Mouse (Mus musculus) thymus, adult 2 months (tissue): ENCODE results near the gene Otop2.

Experiments used
- CTCF ChIP-seq: fragments of 200-500 bp; IDR thresholded peaks from 2 replicates; pipeline ENCODE4 v1.5.1; 2012; ENCODE audit warnings: mild to moderate bottlenecking, control low read depth, low read length, moderate library complexity, borderline replicate concordance; ENCODE audit not compliant: control insufficient read depth, poor library complexity, insufficient read depth; ENCODE audit errors: extremely low read depth
- POLR2A ChIP-seq: fragments of 200-500 bp; IDR thresholded peaks from 2 replicates; pipeline ENCODE4 v1.6.1; 2012; ENCODE audit warnings: mild to moderate bottlenecking, low read length, control low read depth, moderate library complexity; ENCODE audit not compliant: control insufficient read depth, poor library complexity, insufficient read depth; ENCODE audit errors: extremely low read depth

DNA sequence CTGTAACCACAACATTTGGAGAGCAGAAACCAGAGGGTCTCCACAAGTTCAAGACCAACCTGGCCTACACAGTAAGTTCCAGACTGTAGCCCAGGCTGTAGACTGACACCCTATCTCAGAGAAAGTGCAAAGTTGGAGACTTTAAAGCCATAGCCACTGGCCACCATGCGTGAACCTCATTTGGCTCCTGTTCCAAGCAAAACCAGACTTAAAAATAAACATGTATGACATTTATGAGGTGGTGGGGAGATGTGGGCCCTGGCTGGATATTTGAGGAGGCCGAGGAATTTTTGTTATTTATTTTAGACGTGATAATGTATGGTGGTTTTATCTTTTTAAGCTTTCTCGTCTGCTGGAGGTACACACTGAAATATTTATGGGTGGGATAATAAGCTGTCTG is 47.8 kb upstream of the Otop2 start:
- TF ChIP-seq CTCF (no peak), POLR2A (no peak)
